Mouse (Mus musculus): ENCODE data around the gene Prss28.

Gene Prss28

GRCm38 (mm10) chr17:25340003-25340402 is 31.6 kb downstream of the Prss28 start:
- in situ Hi-C loops (cut with MboI, MseI), result no loop called here

GRCm38 (mm10) chr17:25341490-25341889 is 33.0 kb downstream of the Prss28 start:
- in situ Hi-C loops (cut with MboI, MseI), result no loop called here

- in situ Hi-C loops (cut with MboI, MseI), result no loop called here
Observed at GRCm38 (mm10) chr17:25345462-25345861, 37.0 kb downstream of the Prss28 start, which contains the start of gene Tpsab1. TSS of gene Tpsab1 (minus strand) at chr17:25345562.

GRCm38 (mm10) chr17:25361291-25361690 is 52.8 kb downstream of the Prss28 start:
- in situ Hi-C loops (cut with MboI, MseI), result no loop called here
